Mouse (Mus musculus) hindbrain, embryonic 11.5 days (tissue): ENCODE measurements around the gene Sema3g. TPM values are rescaled to one million over a fixed set of nuclear protein-coding genes. Genes with fewer than 3 reads are reported as not detected.

Source experiments
- ATAC-seq: fragments of 200-750 bp; cut with Nextera tagmentation; 2 replicates; pipeline ENCODE4 v1.8.0; 2017; ENCODE audit warnings: mild to moderate bottlenecking, moderate TSS enrichment, moderate library complexity; ENCODE audit not compliant: low FRiP score
- DNase-seq: peaks from one replicate; pipeline ENCODE4 v3.0.0-alpha.2; 2015; ENCODE audit warnings: low spot score
- H3K27ac ChIP-seq: fragments of 300-500 bp; sonication (generic); 2 replicates; pipeline ENCODE4 v1.5.1; 2014; ENCODE audit warnings: mild to moderate bottlenecking, low read depth, low read length
- H3K27me3 ChIP-seq: fragments of 300-500 bp; sonication (generic); 2 replicates; pipeline ENCODE4 v1.6.1; 2014; ENCODE audit warnings: mild to moderate bottlenecking, low read length, moderate library complexity, mixed read lengths; ENCODE audit not compliant: control insufficient read depth, insufficient read depth
- H3K36me3 ChIP-seq: fragments of 300-500 bp; sonication (generic); 2 replicates; pipeline ENCODE4 v1.6.1; 2014; ENCODE audit warnings: mild to moderate bottlenecking, low read length, moderate library complexity, mixed read lengths; ENCODE audit not compliant: control insufficient read depth, insufficient read depth
- H3K4me1 ChIP-seq: fragments of 300-500 bp; sonication (generic); replicated peaks from 2 replicates; pipeline ENCODE4 v1.6.1; 2014; ENCODE audit warnings: low read length, mixed read lengths; ENCODE audit not compliant: control insufficient read depth, insufficient read depth
- H3K4me2 ChIP-seq: fragments of 300-500 bp; sonication (generic); replicated peaks from 2 replicates; pipeline ENCODE4 v1.6.1; 2014; ENCODE audit warnings: mild to moderate bottlenecking, low read depth, low read length
- H3K4me3 ChIP-seq: fragments of 300-500 bp; sonication (generic); 2 replicates; pipeline ENCODE4 v1.5.1; 2014; ENCODE audit warnings: low read depth, low read length
- H3K9ac ChIP-seq: fragments of 300-500 bp; sonication (generic); 2 replicates; pipeline ENCODE4 v1.6.1; 2014; ENCODE audit warnings: low read depth, low read length
- H3K9me3 ChIP-seq: fragments of 300-500 bp; sonication (generic); 2 replicates; pipeline ENCODE4 v1.6.1; 2016; ENCODE audit warnings: low read length; ENCODE audit not compliant: control insufficient read depth
- WGBS: fragments of 180-500 bp; shearing (Covaris S2); extraction: QIAGEN DNeasy Blood & Tissue Kit; methylation state at CpG from one replicate; pipeline ENCODE4 v1.1.7; 2014; 5-methylcytosine and 5-hydroxymethylcytosine counted together
- polyA plus RNA-seq: library from polyadenylated mRNA; unstranded; fragments of >200 nt; fragmentation: Nextera tagmentation; extraction: Ambion mirVana; gene quantifications from 2 replicates; pipeline ENCODE4 v1.2.1, GENCODE M21; 2014

Gene Sema3g
- polyA plus RNA-seq, 1 experiment from 2014 or later = 0.51 TPM

DNA sequence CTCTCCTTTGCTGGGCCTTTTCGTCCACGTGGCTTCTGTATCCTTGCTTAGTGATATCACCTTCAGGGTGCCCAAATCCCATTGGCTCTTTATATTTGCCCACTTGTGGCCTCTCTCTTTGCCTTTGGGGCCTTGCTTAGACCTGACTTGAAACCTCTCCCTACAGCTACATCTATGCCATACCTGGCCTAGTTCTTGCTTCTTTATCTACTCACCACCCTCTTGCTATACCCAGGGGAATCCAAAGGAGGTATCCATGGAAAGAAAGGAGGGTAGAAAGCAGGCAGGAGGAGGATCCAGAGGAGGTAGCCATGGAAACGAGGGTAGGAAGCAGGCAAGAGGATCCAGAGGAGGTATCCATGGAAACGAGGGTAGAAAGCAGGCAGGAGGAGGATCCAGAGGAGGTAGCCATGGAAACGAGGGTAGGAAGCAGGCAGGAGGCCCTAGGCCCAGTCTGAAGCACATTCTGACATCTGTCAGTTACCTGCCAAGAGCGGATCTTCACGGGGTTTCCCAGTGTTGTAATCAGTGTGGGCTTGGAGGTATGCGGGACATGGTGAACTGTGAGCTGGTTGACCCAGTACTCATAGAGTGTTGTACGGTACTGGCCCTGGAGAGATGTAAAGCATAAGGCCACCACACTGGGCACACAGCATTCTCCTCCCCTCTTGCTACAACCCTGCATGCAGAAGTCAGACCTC is 50.8 kb downstream of the Sema3g start:
- Histone ChIP-seq H3K9me3 (no peaks in the 10 kb centered on the region), H3K4me1 (peaks cover 13% of the 10 kb centered on the region), H3K27ac (peak overlapping the region; percentile 37; the same call in 1 of the 2 replicates), H3K4me2 (no peak overlapping the region), H3K27me3 (no peaks in the 10 kb centered on the region), H3K4me3 (no peak overlapping the region), H3K9ac (no peak overlapping the region), H3K36me3 (no peaks in the 10 kb centered on the region)
- ATAC-seq (peak; percentile 66), DNase-seq (peak; percentile 57)
- 46% methylated on average over 9 of the region's 9 CpGs for WGBS

DNA sequence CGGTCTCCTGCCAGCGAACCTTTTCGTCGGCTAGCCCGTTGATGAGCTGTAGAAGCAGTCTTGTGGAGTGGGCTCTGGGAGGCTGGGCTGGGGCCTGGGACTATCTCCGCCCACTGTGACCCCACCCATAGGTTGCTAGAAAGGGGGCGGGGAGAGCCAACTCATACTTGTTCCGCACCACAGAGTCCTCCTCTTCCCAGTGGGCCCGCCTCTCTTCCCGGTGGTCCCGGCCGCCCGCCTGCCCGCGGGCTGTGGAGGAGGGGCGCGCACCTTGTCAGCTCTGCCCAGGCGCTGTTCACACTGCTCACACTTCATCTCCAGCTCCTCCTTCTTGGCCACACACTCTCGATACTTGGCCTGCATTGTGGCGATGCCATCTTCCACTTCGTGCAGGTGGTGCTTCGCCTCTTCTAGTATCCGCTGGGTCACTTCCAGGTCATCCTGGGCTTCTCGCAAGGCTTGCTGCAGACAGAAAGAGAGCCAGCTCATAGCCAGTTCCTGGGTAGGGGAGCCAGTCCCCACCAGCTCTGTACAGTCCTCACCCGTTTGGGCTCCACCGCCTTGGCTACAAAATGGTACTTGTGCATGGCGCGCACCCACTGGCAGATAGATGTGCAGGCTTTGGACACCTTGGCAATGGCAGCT is 51.9 kb downstream of the Sema3g start:
- H3K9ac ChIP-seq = peak overlapping the region; percentile 20; the same call in 1 of the 2 replicates
- no peaks in the 10 kb centered on the region for H3K27me3 ChIP-seq
- ATAC-seq (peak; percentile 77), DNase-seq (peak; percentile 80)
- no peaks in the 10 kb centered on the region for H3K9me3 ChIP-seq
- H3K4me3 ChIP-seq = peak overlapping the region; percentile 16
- peak overlapping the region; percentile 37; the same call in 1 of the 2 replicates for H3K27ac ChIP-seq
- H3K4me2 ChIP-seq = peak overlapping the region; percentile 48
- H3K4me1 ChIP-seq = peaks cover 13% of the 10 kb centered on the region
- no peaks in the 10 kb centered on the region for H3K36me3 ChIP-seq
- 16% methylated on average over 28 of the region's 28 CpGs for WGBS

DNA sequence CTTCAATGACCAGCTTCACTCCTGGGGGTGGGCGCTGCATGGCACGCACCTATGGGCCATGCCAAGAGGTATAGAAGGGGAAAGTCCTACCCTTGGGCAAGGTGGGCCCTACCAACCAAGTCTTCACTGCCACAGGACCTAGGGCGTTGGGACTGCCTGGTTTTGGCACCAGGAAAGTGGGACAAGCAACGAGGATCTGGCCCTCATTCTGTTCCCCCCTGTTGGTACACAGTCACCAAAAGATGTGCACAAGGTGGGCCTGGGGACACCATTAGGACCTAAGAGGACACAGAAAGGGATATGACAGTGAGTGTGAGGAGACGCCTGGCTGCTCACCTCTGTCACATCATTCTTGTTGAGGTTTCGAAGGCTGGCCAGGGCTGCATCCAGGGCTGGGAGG is 53.5 kb downstream of the Sema3g start:
- Histone ChIP-seq H3K4me2 (no peak overlapping the region), H3K9ac (no peak overlapping the region), H3K36me3 (no peaks in the 10 kb centered on the region), H3K4me3 (no peak overlapping the region), H3K27ac (no peak overlapping the region), H3K27me3 (no peaks in the 10 kb centered on the region), H3K4me1 (peaks cover 13% of the 10 kb centered on the region), H3K9me3 (no peaks in the 10 kb centered on the region)
- DNase-seq (no peak), ATAC-seq (no peak)
- 93% methylated on average over 6 of the region's 6 CpGs for WGBS

DNA sequence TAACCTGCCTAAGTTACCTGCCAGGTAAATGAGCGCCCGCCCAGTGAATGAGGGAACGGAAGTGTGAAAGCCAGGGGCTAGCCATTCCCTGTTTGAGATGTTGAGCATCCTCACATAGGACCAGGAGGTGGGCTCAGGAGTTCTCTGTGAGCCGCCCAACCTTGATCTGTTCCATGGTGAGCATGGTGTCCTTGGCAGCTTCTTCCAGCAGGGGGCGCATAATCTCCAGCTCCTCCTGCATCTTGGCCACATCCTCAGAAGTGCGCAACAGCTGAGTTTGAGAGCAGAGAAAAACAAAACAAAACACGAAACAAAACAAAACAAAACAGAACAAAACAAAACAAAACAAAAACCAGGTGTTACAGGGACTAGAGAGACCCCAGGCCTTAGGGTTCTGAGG is 54.5 kb downstream of the Sema3g start:
- ATAC-seq = no peak
- no peak overlapping the region for H3K27ac ChIP-seq

More for the DNA sequence above, 54.5 kb downstream of the Sema3g start:
- peak; percentile 87 for DNase-seq
- WGBS = 26% methylated on average over 7 of the region's 7 CpGs
- H3K4me1 ChIP-seq = peaks cover 13% of the 10 kb centered on the region
- H3K9me3 ChIP-seq = no peaks in the 10 kb centered on the region
- H3K27me3 ChIP-seq = no peaks in the 10 kb centered on the region
- H3K4me3 ChIP-seq = no peak overlapping the region
- no peak overlapping the region for H3K9ac ChIP-seq
- H3K4me2 ChIP-seq = no peak overlapping the region
- H3K36me3 ChIP-seq = no peaks in the 10 kb centered on the region

Other genes starting within 250 kb of the Sema3g start
- gene Glt8d1, start 216.5 kb upstream of the Sema3g start, polyA plus RNA-seq = 65.2 and 74.2 TPM in 2 replicates
- 294 and 304 TPM in 2 replicates for gene Spcs1, start 216.2 kb upstream of the Sema3g start, polyA plus RNA-seq
- 125 and 139 TPM in 2 replicates for gene Pbrm1, start 198.7 kb upstream of the Sema3g start, polyA plus RNA-seq
- gene Gnl3, start 198.7 kb upstream of the Sema3g start, polyA plus RNA-seq = 82.6 and 85.6 TPM in 2 replicates
- 58.7 and 65.0 TPM in 2 replicates for gene Smim4, start 88.9 kb upstream of the Sema3g start, polyA plus RNA-seq
- 458 and 483 TPM in 2 replicates for gene Nt5dc2, start 86.8 kb upstream of the Sema3g start, polyA plus RNA-seq
- 23.5 and 25.5 TPM in 2 replicates for gene Stab1, start 49.2 kb upstream of the Sema3g start, polyA plus RNA-seq
- 8.9 and 17.2 TPM in 2 replicates for gene Tnnc1, start 9.5 kb upstream of the Sema3g start, polyA plus RNA-seq
- gene Nisch, start 914 bp upstream of the Sema3g start, polyA plus RNA-seq = 251 and 305 TPM in 2 replicates
- 13.9 and 14.0 TPM in 2 replicates for gene Phf7, start 33.5 kb downstream of the Sema3g start, polyA plus RNA-seq
- gene Bap1, start 33.6 kb downstream of the Sema3g start, polyA plus RNA-seq = 78.7 and 93.1 TPM in 2 replicates
- gene Dnah1, start 106.0 kb downstream of the Sema3g start, polyA plus RNA-seq = 5.9 and 6.1 TPM in 2 replicates
- gene Capn7, start 118.8 kb downstream of the Sema3g start, polyA plus RNA-seq = 45.2 and 46.3 TPM in 2 replicates
- 13.6 and 17.3 TPM in 2 replicates for gene Sh3bp5, start 218.2 kb downstream of the Sema3g start, polyA plus RNA-seq